Mouse (Mus musculus) spleen, postnatal 10 days (tissue): Measurements from ENCODE around the gene Gm20481.
"Not testable (repeated sequence)": the region's sequence is repeated elsewhere in the genome, so short reads cannot be mapped to it uniquely, and the experiment has no call there.

ENCODE experiments used
- DNase-seq, 2 experiments: peaks; one replicate each; pipeline ENCODE4 v3.0.0; 2021 to 2022; ENCODE audit warnings: low spot score in 2 of 2

Gene Gm20481

DNA sequence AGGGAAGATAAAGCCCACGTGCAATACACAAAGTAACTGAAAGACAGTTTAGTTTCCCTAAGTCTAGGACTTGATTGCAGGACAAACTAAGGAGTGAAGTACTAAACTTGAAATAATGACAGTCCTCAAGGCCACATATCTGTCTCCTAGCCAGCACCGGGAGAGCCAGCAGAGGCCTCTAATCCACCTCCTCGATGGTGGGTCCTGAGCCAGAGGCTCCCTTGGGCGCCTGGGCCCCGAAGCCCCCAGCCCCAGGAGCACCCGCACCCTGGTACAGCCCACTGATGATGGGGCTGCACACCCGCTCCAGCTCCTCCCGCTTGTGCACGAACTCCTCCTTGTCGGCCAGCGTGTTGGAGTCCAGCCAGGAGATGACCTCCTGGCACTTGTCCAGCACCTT is at the start of gene Gm20481:
TSS of gene Gm20481 (plus strand) at position 91 of the 400 bp plus-strand sequence.
- DNase-seq: not testable (repeated sequence)

GRCm38 (mm10) chr17:34922939-34923338 is 46.8 kb upstream of the Gm20481 start:
- DNase-seq: no peak

DNA sequence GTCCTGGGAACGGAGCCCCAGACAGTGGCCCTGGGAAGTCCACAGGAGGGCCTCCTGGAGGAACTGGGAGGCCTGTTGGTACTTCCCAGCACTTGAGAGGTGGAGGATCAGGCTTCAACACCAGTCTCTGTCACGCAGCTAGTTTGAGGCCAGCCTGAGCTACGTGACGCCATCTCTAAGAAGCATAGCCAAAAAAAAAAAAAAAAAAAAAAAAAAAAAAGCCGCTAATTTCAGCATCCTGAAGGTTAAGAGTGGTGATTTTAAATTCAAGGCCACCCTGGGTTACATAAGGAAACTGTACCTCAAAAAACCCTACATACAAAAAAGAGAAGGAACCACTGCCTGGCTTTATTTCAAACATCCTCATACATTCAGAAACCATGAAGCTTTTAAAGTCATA is 45.5 kb upstream of the Gm20481 start:
- no peak for DNase-seq

GRCm38 (mm10) chr17:34927306-34928019 is 42.2 kb upstream of the Gm20481 start:
- DNase-seq: no peak

- DNase-seq: no peak
These were observed 40.9 kb upstream of the Gm20481 start for GRCm38 (mm10) chr17:34928841-34929240.

GRCm38 (mm10) chr17:34931061-34931734 is 38.5 kb upstream of the Gm20481 start, which contains the start of gene Neu1:
Gene Neu1, plus strand, starts transcription at chr17:34931253.
- DNase-seq: peak; percentile 84 to 97

DNA sequence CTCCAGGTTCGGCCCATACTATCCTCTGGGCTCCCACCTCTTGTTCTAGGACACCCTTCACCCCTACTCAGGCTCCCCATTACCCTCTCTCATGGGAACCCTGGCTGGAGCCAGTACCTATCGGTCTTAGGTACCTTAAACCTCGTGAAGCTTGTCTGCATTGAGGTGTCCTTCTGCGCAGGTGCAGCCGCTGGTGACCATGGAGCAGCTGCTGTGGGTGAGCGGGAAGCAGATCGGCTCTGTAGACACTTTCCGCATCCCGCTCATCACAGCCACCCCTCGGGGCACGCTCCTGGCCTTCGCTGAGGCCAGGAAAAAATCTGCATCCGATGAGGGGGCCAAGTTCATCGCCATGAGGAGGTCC is 38.0 kb upstream of the Gm20481 start:
- DNase-seq: peak; percentile 34 to 47

DNA sequence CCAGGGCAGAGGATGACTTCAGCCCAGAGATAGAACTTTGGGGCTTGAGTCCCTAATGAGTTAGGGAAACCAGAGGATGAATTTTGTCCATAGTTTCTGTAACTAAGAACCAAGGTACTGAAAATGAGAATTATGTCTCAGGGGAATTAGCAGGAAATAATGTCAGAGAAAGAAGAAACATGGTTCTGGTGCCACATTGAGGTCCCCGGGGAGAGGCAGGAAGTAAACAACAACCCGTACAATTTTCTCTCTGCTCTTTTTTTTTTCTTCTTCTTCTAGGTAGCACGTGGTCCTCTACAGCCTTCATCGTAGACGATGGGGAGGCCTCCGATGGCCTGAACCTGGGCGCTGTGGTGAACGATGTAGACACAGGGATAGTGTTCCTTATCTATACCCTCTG is 37.4 kb upstream of the Gm20481 start:
- peak in 1 of 2 experiments; percentile 46 for DNase-seq

- DNase-seq: no peak
These were observed 35.7 kb upstream of the Gm20481 start for GRCm38 (mm10) chr17:34934031-34934430.

GRCm38 (mm10) chr17:34934830-34935229 is 34.9 kb upstream of the Gm20481 start:
- DNase-seq: no peak

DNA sequence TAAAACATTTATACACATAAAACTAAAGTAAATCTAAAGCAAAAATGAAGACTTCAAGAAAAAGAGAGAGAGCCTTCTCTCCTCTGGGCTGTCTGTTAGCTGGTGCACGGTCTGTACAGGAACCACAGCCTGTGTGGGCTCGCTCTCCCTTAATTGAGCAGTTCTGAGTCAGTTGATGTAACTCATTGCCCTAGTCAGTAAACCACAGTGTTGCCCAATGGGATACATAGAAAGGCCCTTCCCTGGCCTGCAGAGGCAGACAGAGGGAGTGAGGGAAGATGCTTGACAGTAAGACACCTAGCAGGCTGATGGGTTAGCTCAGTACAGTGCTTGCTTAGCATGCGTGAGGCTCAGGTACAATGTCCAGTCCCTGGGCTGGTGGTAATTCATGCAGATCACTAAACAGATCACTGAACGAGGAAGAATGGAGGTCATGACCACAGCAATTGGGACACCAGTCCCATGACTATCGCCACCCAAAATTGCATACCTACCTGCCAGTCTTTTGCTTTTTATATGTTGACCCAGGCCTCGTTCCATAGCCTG is 31.7 kb upstream of the Gm20481 start:
- no peak for DNase-seq

GRCm38 (mm10) chr17:34941344-34942041 is 28.2 kb upstream of the Gm20481 start:
- DNase-seq: no peak

GRCm38 (mm10) chr17:34943128-34943815 is 26.4 kb upstream of the Gm20481 start:
- no peak for DNase-seq

DNA sequence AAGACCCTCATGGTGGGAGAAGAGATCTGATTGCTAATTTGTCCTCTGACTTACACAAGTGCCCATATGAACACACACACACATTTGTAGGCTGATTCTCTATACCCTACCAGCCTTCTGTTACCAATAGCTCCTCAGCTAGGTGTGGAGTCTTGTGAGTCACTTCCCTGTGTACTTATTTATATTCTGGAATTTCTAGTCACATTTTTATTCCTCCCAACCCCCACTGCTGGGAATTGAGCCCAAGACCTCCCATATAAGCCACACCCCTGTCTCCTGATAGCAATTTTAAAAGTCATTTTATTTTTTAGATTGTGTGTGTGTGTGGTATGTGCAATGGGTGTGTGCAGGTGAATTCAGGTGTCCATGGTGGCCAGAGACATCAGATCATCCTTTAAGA is 25.4 kb upstream of the Gm20481 start:
- no peak for DNase-seq

- no peak for DNase-seq
These were observed 23.1 kb upstream of the Gm20481 start for GRCm38 (mm10) chr17:34946486-34947140.

DNA sequence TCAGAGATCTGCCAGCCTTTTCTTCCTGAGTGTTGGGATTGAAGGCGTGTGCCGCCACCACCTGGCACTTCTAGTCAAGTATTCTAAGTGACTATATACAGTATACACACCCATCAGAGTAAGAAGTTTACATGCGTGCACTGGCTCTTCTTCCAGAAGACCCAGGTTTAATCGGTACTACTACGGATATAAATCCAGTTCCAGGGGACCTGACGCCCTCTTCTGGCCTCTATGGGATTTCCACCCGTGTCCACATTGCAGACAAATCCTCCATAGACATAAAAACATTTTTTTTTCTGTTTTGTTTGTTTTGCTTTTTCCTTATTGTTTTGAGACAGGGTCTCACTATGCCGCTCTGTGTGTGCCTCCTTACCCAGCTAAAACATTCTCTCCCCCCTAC is 22.1 kb upstream of the Gm20481 start:
- peak in 1 of 2 experiments; percentile 29 for DNase-seq

DNA sequence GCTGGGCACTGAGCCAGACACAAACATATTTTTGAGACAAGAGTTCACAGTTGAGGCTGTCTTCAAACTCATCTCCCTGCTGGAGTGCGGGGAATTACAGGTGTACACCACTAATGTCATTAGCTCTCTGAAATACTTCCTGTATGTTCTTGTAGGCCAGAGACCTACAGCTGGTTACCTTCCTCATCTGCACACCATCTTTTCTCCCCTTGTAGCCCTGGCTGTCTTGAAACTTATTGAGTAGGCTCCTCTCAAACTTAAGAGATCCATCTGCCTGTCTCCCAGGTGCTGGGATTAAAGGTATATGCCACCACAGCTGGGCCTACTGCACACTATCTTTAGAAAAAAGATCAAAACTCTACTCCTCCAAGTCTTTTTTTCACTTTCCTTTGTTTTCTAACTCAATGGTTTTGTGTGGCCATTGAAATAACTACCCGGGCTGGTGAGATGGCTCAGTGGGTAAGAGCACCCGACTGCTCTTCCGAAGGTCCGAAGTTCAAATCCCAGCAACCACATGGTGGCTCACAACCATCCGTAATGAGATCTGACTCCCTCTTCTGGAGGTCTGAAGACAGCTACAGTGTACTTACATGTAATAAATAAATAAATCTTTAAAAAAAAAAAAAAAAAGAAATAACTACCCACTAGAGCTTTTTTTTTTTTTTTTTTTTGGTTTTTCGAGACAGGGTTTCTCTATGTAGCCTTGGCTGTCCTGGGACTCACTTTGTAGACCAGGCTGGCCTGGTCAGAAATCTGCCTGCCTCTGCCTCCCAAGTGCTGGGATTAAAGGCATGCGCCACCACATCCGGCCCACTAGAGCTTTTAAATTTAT is 20.8 kb upstream of the Gm20481 start:
- DNase-seq: not testable (repeated sequence)

DNA sequence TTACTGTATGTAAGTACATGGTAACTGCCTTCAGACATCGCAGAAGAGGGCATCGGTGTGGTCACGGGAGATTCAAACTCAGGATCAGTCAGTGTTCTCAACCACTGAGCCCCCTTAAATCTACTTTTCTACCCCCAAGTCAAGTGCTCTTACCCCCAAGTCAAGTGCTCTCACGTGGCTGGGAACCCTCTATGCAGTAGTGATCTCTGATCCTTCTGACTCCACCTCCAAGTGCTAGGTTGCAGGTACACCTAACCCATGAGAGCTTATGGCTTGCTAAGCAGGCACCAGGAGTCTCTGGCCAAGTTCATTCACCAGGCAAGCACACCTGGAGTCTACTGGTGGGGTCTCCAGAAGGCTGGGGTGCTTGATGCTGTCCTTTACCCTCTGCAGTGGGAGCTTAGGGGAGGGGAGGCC is 20.2 kb upstream of the Gm20481 start:
- DNase-seq: no peak

GRCm38 (mm10) chr17:34950514-34951455 is 18.9 kb upstream of the Gm20481 start:
- DNase-seq: no peak
